Mouse (Mus musculus): Measurements from ENCODE around the gene Samd8.

The Samd8 gene

GRCm38 (mm10) chr14:21745149-21745548 is 5.2 kb upstream of the Samd8 start:
- DNase-seq (ENCODE audit: low spot score) = no peak

GRCm38 (mm10) chr14:21746251-21746650 is 4.1 kb upstream of the Samd8 start:
- no peak for DNase-seq (ENCODE audit: low spot score)

GRCm38 (mm10) chr14:21746846-21747245 is 3.5 kb upstream of the Samd8 start:
- DNase-seq (ENCODE audit: low spot score) = no peak

GRCm38 (mm10) chr14:21747436-21748141 is 2.7 kb upstream of the Samd8 start:
- no peak for DNase-seq (ENCODE audit: low spot score)

- DNase-seq (ENCODE audit: low spot score) = no peak
Measured at GRCm38 (mm10) chr14:21748142-21748870, 2.0 kb upstream of the Samd8 start.

- no peak for DNase-seq (ENCODE audit: low spot score)
Measured at GRCm38 (mm10) chr14:21750881-21751542, 681 bp downstream of the Samd8 start, which contains the start of gene Dusp13. Gene Dusp13, minus strand, starts transcription at chr14:21751181.

- no peak for DNase-seq (ENCODE audit: low spot score)
Measured at GRCm38 (mm10) chr14:21752411-21752810, 2.1 kb downstream of the Samd8 start.

GRCm38 (mm10) chr14:21753367-21753766 is 3.0 kb downstream of the Samd8 start:
- DNase-seq (ENCODE audit: low spot score) = no peak

GRCm38 (mm10) chr14:21761560-21761959 is 11.2 kb downstream of the Samd8 start:
- no peak for DNase-seq (ENCODE audit: low spot score)

- no peak for DNase-seq (ENCODE audit: low spot score)
Measured at GRCm38 (mm10) chr14:21763736-21764135, 13.4 kb downstream of the Samd8 start.

- no peak for DNase-seq (ENCODE audit: low spot score)
Measured at GRCm38 (mm10) chr14:21764646-21765045, 14.3 kb downstream of the Samd8 start.

GRCm38 (mm10) chr14:21765754-21766397 is 15.5 kb downstream of the Samd8 start:
- DNase-seq (ENCODE audit: low spot score) = no peak

GRCm38 (mm10) chr14:21766398-21766958 is 16.1 kb downstream of the Samd8 start:
- no peak for DNase-seq (ENCODE audit: low spot score)

GRCm38 (mm10) chr14:21772506-21773281 is 22.4 kb downstream of the Samd8 start:
- no peak for DNase-seq (ENCODE audit: low spot score)

GRCm38 (mm10) chr14:21773946-21774345 is 23.6 kb downstream of the Samd8 start:
- no peak for DNase-seq (ENCODE audit: low spot score)

GRCm38 (mm10) chr14:21776201-21776600 is 25.9 kb downstream of the Samd8 start:
- no peak for DNase-seq (ENCODE audit: low spot score)

GRCm38 (mm10) chr14:21786500-21786899 is 36.2 kb downstream of the Samd8 start:
- no peak for DNase-seq (ENCODE audit: low spot score)

GRCm38 (mm10) chr14:21787374-21787773 is 37.0 kb downstream of the Samd8 start:
- no peak for DNase-seq (ENCODE audit: low spot score)

GRCm38 (mm10) chr14:21788121-21788520 is 37.8 kb downstream of the Samd8 start:
- no peak for DNase-seq (ENCODE audit: low spot score)

- no peak for DNase-seq (ENCODE audit: low spot score)
Measured at GRCm38 (mm10) chr14:21790585-21791251, 40.4 kb downstream of the Samd8 start.

GRCm38 (mm10) chr14:21791722-21792121 is 41.4 kb downstream of the Samd8 start:
- DNase-seq (ENCODE audit: low spot score) = no peak

Data from urinary bladder, postnatal 10 days (tissue).